Mouse (Mus musculus) heart, postnatal 0 days (tissue): ENCODE results near the gene Tuba8.

Source experiments
- CTCF ChIP-seq: IDR thresholded peaks from 2 replicates; pipeline ENCODE4 v1.5.1; 2016; ENCODE audit warnings: antibody characterized with exemption, control low read depth, low read depth
- EP300 ChIP-seq: IDR thresholded peaks from 2 replicates; pipeline ENCODE4 v1.6.1; 2016; ENCODE audit warnings: antibody characterized with exemption, low read depth

- TF ChIP-seq CTCF (no peak), EP300 (no peak)
These were observed 13.6 kb downstream of the Tuba8 start for GRCm38 (mm10) chr6:121224067-121224466.
